Mouse (Mus musculus) limb, embryonic 11.5 days (tissue): Measurements from ENCODE around the gene Plekho1. TPM values are rescaled to one million over a fixed set of nuclear protein-coding genes. Genes with fewer than 3 reads are reported as not detected.

ENCODE experiments used
- ATAC-seq: fragments of 200-750 bp; cut with Nextera tagmentation; 2 replicates; pipeline ENCODE4 v1.8.0; 2017; ENCODE audit warnings: low read depth; ENCODE audit not compliant: insufficient number of reproducible peaks, low FRiP score, low TSS enrichment
- DNase-seq: peaks from one replicate; pipeline ENCODE4 v3.0.0-alpha.2; 2015; ENCODE audit warnings: low spot score
- H3K27ac ChIP-seq: fragments of 300-500 bp; sonication (generic); replicated peaks from 2 replicates; pipeline ENCODE4 v1.5.1; 2014; ENCODE audit warnings: low read depth, mild to moderate bottlenecking, low read length
- H3K27me3 ChIP-seq: fragments of 300-500 bp; sonication (generic); 2 replicates; pipeline ENCODE4 v1.6.1; 2014; ENCODE audit warnings: mild to moderate bottlenecking, low read length, mixed read lengths; ENCODE audit not compliant: control insufficient read depth, insufficient read depth
- H3K36me3 ChIP-seq: fragments of 300-500 bp; sonication (generic); 2 replicates; pipeline ENCODE4 v1.6.1; 2014; ENCODE audit warnings: mild to moderate bottlenecking, low read length, moderate library complexity, mixed read lengths; ENCODE audit not compliant: control insufficient read depth, insufficient read depth
- H3K4me1 ChIP-seq: fragments of 300-500 bp; sonication (generic); 2 replicates; pipeline ENCODE4 v1.6.1; 2014; ENCODE audit warnings: low read length, mixed read lengths; ENCODE audit not compliant: control insufficient read depth, insufficient read depth
- H3K4me2 ChIP-seq: fragments of 300-500 bp; sonication (generic); 2 replicates; pipeline ENCODE4 v1.6.1; 2014; ENCODE audit warnings: low read depth, mild to moderate bottlenecking, moderate library complexity; ENCODE audit not compliant: severe bottlenecking
- H3K4me3 ChIP-seq: fragments of 300-500 bp; sonication (generic); 2 replicates; pipeline ENCODE4 v1.5.1; 2014; ENCODE audit warnings: low read depth, low read length
- H3K9ac ChIP-seq: fragments of 300-500 bp; sonication (generic); 2 replicates; pipeline ENCODE4 v1.6.1; 2014; ENCODE audit warnings: mild to moderate bottlenecking, low read length
- H3K9me3 ChIP-seq: fragments of 300-500 bp; sonication (generic); 2 replicates; pipeline ENCODE4 v1.6.1; 2016; ENCODE audit warnings: low read length; ENCODE audit not compliant: control insufficient read depth
- WGBS: fragments of 180-500 bp; shearing (Covaris S2); extraction: QIAGEN DNeasy Blood & Tissue Kit; methylation state at CpG from one replicate; pipeline ENCODE4 v1.1.7; 2014; 5-methylcytosine and 5-hydroxymethylcytosine counted together
- polyA plus RNA-seq: library from polyadenylated mRNA; unstranded; fragments of >200 nt; fragmentation: Nextera tagmentation; extraction: Ambion mirVana; gene quantifications from 2 replicates; pipeline ENCODE4 v1.2.1, GENCODE M21; 2014

Plekho1 gene
- polyA plus RNA-seq, 1 experiment from 2014 or later: 82.7 TPM

- DNase-seq: no peak
- no peak overlapping the region for H3K27ac ChIP-seq
- 90% methylated on average over 6 of the region's 6 CpGs for WGBS
- H3K9me3 ChIP-seq: no peaks in the 10 kb centered on the region
- H3K4me3 ChIP-seq: no peak overlapping the region
- no peak overlapping the region for H3K4me2 ChIP-seq
- no peaks in the 10 kb centered on the region for H3K36me3 ChIP-seq
- no peaks in the 10 kb centered on the region for H3K4me1 ChIP-seq
- ATAC-seq: no peak
- H3K27me3 ChIP-seq: no peaks in the 10 kb centered on the region
- H3K9ac ChIP-seq: no peak overlapping the region
These were observed 41.0 kb upstream of the Plekho1 start for GRCm38 (mm10) chr3:96036796-96037195.

GRCm38 (mm10) chr3:96033046-96033445 is 37.2 kb upstream of the Plekho1 start:
- H3K9ac ChIP-seq: no peak overlapping the region
- H3K9me3 ChIP-seq: no peaks in the 10 kb centered on the region
- H3K27ac ChIP-seq: no peak overlapping the region
- no peak overlapping the region for H3K4me3 ChIP-seq
- no peak overlapping the region for H3K4me2 ChIP-seq
- H3K4me1 ChIP-seq: no peaks in the 10 kb centered on the region
- DNase-seq: no peak
- no peak for ATAC-seq
- no peaks in the 10 kb centered on the region for H3K36me3 ChIP-seq
- WGBS: 77% methylated on average over 4 of the region's 4 CpGs
- no peaks in the 10 kb centered on the region for H3K27me3 ChIP-seq

- Histone ChIP-seq H3K27me3 (no peaks in the 10 kb centered on the region), H3K4me3 (no peak overlapping the region), H3K9ac (no peak overlapping the region), H3K36me3 (no peaks in the 10 kb centered on the region), H3K4me1 (no peaks in the 10 kb centered on the region), H3K4me2 (no peak overlapping the region), H3K27ac (no peak overlapping the region), H3K9me3 (no peaks in the 10 kb centered on the region)
- 91% methylated on average over 6 of the region's 6 CpGs for WGBS
- no peak for ATAC-seq
- no peak for DNase-seq
These were observed 36.8 kb upstream of the Plekho1 start for GRCm38 (mm10) chr3:96032652-96033017.

- no peaks in the 10 kb centered on the region for H3K27me3 ChIP-seq
- 86% methylated on average over 6 of the region's 6 CpGs for WGBS
- no peak overlapping the region for H3K27ac ChIP-seq
- H3K9ac ChIP-seq: no peak overlapping the region
- no peaks in the 10 kb centered on the region for H3K9me3 ChIP-seq
- no peak overlapping the region for H3K4me3 ChIP-seq
- ATAC-seq: no peak
- no peak overlapping the region for H3K4me2 ChIP-seq
- no peak for DNase-seq
- H3K36me3 ChIP-seq: no peaks in the 10 kb centered on the region
- H3K4me1 ChIP-seq: no peaks in the 10 kb centered on the region
These were observed 36.3 kb upstream of the Plekho1 start for GRCm38 (mm10) chr3:96031991-96032651.

- ATAC-seq (no peak), DNase-seq (no peak)
- no peaks in the 10 kb centered on the region for H3K27me3 ChIP-seq
- H3K4me3 ChIP-seq: no peak overlapping the region
- no peak overlapping the region for H3K9ac ChIP-seq
- no peaks in the 10 kb centered on the region for H3K36me3 ChIP-seq
- H3K4me2 ChIP-seq: no peak overlapping the region
- H3K9me3 ChIP-seq: no peaks in the 10 kb centered on the region
- H3K4me1 ChIP-seq: no peaks in the 10 kb centered on the region
- 91% methylated on average over 11 of the region's 11 CpGs for WGBS
- H3K27ac ChIP-seq: no peak overlapping the region
These were observed 34.0 kb upstream of the Plekho1 start for GRCm38 (mm10) chr3:96029766-96030165.

- H3K9me3 ChIP-seq: no peaks in the 10 kb centered on the region
- H3K4me2 ChIP-seq: no peak overlapping the region
- H3K4me3 ChIP-seq: no peak overlapping the region
- no peaks in the 10 kb centered on the region for H3K36me3 ChIP-seq
- DNase-seq (no peak), ATAC-seq (no peak)
- no peak overlapping the region for H3K27ac ChIP-seq
- no peak overlapping the region for H3K9ac ChIP-seq
- no peaks in the 10 kb centered on the region for H3K27me3 ChIP-seq
- H3K4me1 ChIP-seq: no peaks in the 10 kb centered on the region
- 78% methylated on average over 3 of the region's 3 CpGs for WGBS
These were observed 33.5 kb upstream of the Plekho1 start for GRCm38 (mm10) chr3:96029336-96029735.

GRCm38 (mm10) chr3:96027875-96028274 is 32.1 kb upstream of the Plekho1 start:
- H3K9me3 ChIP-seq: no peaks in the 10 kb centered on the region
- no peaks in the 10 kb centered on the region for H3K36me3 ChIP-seq

GRCm38 (mm10) chr3:96027145-96027544 is 31.3 kb upstream of the Plekho1 start:
- WGBS: 86% methylated on average over 1 of the region's 1 CpGs
- Histone ChIP-seq H3K9ac (no peak overlapping the region), H3K27ac (no peak overlapping the region), H3K4me1 (no peaks in the 10 kb centered on the region), H3K4me2 (no peak overlapping the region), H3K27me3 (no peaks in the 10 kb centered on the region), H3K4me3 (no peak overlapping the region), H3K9me3 (no peaks in the 10 kb centered on the region), H3K36me3 (no peaks in the 10 kb centered on the region)
- ATAC-seq (no peak), DNase-seq (no peak)

More at GRCm38 (mm10) chr3:96027875-96028274, 32.1 kb upstream of the Plekho1 start:
- H3K27me3 ChIP-seq: no peaks in the 10 kb centered on the region
- ATAC-seq (no peak), DNase-seq (no peak)
- no peaks in the 10 kb centered on the region for H3K4me1 ChIP-seq
- no peak overlapping the region for H3K9ac ChIP-seq
- no peak overlapping the region for H3K27ac ChIP-seq
- no peak overlapping the region for H3K4me3 ChIP-seq
- WGBS: 88% methylated on average over 1 of the region's 1 CpGs
- no peak overlapping the region for H3K4me2 ChIP-seq
